Mouse (Mus musculus): ENCODE data around the gene Myl9. TPM values are rescaled to one million over a fixed set of nuclear protein-coding genes. Genes with fewer than 3 reads are reported as not detected.

The Myl9 gene
- polyA plus RNA-seq, 1 experiment = 9.4 TPM

DNA sequence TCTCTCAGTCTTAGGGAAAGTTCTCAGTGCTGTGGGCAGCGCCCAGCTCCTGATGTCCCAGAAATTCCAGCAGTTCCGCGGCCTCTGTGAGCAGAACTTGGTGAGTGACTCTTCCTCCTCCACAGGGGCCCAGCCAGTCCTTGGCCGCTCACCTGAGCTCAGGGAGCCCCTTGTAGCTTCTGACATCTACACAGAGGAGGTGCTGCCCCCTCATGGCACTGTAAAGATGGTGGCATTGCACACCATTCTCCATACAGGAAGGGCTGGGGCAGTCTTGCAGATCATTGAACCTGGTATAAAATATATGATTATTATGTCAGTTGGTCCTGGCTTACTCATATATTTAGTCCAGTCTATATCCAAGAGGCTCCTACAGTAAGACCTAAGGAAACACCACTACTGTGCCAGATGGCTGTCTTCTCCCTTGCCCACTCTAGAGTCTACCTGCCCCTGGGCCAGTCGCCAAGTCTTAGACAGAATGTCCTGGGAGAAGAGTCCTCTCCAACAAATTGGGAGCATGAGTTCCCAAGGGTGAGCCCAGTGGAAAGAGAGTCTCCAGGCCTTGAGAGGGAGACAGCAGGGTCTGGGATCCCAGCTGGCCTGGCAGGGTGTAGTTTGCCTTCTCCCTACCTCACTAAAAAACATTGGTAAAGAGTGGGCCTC lies 14.2 kb upstream of the Myl9 start:
- Histone ChIP-seq H3K9me3 (replicated peaks; ENCODE audit: control insufficient read depth, insufficient read depth, low read length, poor library complexity, severe bottlenecking) (peaks cover 19% of the 10 kb centered on the region), H3K4me1 (ENCODE audit: control insufficient read depth, insufficient read depth, low read length) (no peaks in the 10 kb centered on the region), H3K36me3 (ENCODE audit: control insufficient read depth, insufficient read depth, low read length, poor library complexity, severe bottlenecking) (peaks cover 21% of the 10 kb centered on the region), H3K9ac (ENCODE audit: low read depth, poor library complexity, severe bottlenecking) (no peak overlapping the region), H3K4me3 (ENCODE audit: low read depth, low read length) (no peak overlapping the region), H3K27me3 (ENCODE audit: control insufficient read depth, insufficient read depth, low read length, poor library complexity, severe bottlenecking) (no peaks in the 10 kb centered on the region), H3K27ac (ENCODE audit: insufficient read depth, low read length) (no peak overlapping the region)
- TF ChIP-seq EP300 (IDR thresholded peaks at IDR 0.05; ENCODE audit: insufficient read depth, low read depth, low read length) = no peak
- TF ChIP-seq CTCF (IDR thresholded peaks at IDR 0.05; ENCODE audit: low read depth, low read length) = no peak
- TF ChIP-seq POLR2A (IDR thresholded peaks at IDR 0.05; ENCODE audit: insufficient read depth, low read length) = no peak

DNA sequence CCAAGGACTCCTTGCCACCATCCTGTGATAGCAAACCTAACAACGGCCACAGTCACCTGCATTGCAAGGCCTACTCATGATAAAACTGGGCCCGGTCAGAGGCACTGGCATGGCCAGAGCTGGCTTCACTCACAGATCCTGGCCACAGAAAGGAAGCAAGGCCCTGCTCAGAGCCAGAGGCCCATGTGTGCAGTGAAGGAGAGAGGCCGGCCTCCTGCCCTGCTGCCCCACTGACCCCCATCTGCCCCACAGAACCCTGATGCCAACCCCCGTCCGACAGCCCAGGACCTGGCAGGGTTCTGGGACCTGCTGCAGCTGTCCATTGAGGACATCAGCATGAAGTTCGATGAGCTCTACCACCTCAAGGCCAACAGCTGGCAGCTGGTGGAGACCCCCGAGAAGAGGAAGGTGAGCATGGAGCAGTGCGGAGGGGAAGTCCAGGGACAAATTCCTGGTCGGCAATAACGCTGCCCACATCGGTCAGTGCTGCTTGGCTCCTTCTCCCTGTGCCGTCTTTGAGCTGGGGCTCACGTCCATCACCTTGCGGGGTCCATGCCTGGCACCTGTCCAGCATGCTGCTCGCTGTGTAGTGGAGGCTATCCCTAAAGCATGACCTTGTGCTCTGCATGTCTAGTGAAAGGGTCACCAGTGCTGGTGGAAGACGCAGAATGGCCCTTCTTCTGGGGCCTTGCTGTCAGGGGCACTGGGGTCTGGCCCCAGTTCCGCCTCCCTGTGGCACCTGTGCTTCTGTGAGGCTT lies 13.5 kb upstream of the Myl9 start:
- Histone ChIP-seq H3K9me3 (replicated peaks; ENCODE audit: control insufficient read depth, insufficient read depth, low read length, poor library complexity, severe bottlenecking) (peaks cover 19% of the 10 kb centered on the region), H3K9ac (ENCODE audit: low read depth, poor library complexity, severe bottlenecking) (no peak overlapping the region), H3K4me3 (ENCODE audit: low read depth, low read length) (no peak overlapping the region), H3K4me1 (ENCODE audit: control insufficient read depth, insufficient read depth, low read length) (no peaks in the 10 kb centered on the region), H3K27ac (ENCODE audit: insufficient read depth, low read length) (no peak overlapping the region), H3K27me3 (ENCODE audit: control insufficient read depth, insufficient read depth, low read length, poor library complexity, severe bottlenecking) (no peaks in the 10 kb centered on the region), H3K36me3 (ENCODE audit: control insufficient read depth, insufficient read depth, low read length, poor library complexity, severe bottlenecking) (peaks cover 16% of the 10 kb centered on the region)
- TF ChIP-seq POLR2A (IDR thresholded peaks at IDR 0.05; ENCODE audit: insufficient read depth, low read length) = no peak
- TF ChIP-seq CTCF (IDR thresholded peaks at IDR 0.05; ENCODE audit: low read depth, low read length) = no peak

DNA sequence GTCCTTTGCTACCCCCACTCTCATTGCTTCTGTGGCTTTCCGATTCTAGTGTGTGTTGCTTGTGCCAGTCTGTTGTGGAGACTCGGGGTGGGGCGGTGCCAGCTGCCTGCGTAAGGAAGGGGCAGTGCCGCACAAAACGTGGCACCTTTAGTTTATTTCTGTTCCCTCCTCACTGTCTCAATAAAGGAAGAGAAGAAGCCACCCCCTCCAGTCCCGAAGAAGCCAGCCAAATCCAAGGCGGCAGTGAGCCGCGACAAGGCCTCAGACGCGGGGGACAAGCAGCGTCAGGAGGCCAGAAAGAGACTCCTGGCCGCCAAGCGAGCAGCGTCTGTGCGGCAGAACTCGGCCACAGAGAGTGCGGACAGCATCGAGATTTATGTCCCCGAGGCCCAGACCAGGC lies 12.7 kb upstream of the Myl9 start:
- no peak overlapping the region for H3K4me3 ChIP-seq (ENCODE audit: low read depth, low read length)
- TF ChIP-seq POLR2A (IDR thresholded peaks at IDR 0.05; ENCODE audit: insufficient read depth, low read length) (no peak), CTCF (IDR thresholded peaks at IDR 0.05; ENCODE audit: low read depth, low read length) (no peak), EP300 (IDR thresholded peaks at IDR 0.05; ENCODE audit: insufficient read depth, low read depth, low read length) (no peak)

DNA sequence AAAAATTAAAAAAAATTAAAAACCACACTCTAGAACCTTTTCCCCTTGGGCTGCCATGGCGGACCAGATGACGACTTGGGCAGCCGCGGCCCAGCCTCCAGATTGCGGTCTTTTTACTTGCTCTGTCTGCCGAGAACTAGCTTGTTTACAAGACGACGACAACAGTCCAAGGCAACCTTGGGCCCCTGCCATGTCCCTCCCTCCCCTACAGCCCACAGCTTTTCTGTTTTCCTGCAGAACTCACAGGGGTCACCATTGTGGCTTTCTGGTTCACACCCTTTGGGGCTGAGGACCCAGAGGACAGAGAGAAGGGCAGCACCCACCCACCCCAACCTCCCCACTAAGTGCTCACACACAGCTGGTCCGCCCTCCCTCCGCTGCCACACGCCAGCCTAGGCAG lies 12.1 kb upstream of the Myl9 start:
- Histone ChIP-seq H3K27ac (ENCODE audit: insufficient read depth, low read length) (no peak overlapping the region), H3K36me3 (ENCODE audit: control insufficient read depth, insufficient read depth, low read length, poor library complexity, severe bottlenecking) (peaks cover 16% of the 10 kb centered on the region)

More for the DNA sequence above, 12.7 kb upstream of the Myl9 start:
- Histone ChIP-seq H3K9ac (ENCODE audit: low read depth, poor library complexity, severe bottlenecking) (no peak overlapping the region), H3K4me1 (ENCODE audit: control insufficient read depth, insufficient read depth, low read length) (no peaks in the 10 kb centered on the region), H3K9me3 (replicated peaks; ENCODE audit: control insufficient read depth, insufficient read depth, low read length, poor library complexity, severe bottlenecking) (peaks cover 19% of the 10 kb centered on the region), H3K27ac (ENCODE audit: insufficient read depth, low read length) (no peak overlapping the region), H3K36me3 (ENCODE audit: control insufficient read depth, insufficient read depth, low read length, poor library complexity, severe bottlenecking) (peaks cover 16% of the 10 kb centered on the region), H3K27me3 (ENCODE audit: control insufficient read depth, insufficient read depth, low read length, poor library complexity, severe bottlenecking) (no peaks in the 10 kb centered on the region)

DNA sequence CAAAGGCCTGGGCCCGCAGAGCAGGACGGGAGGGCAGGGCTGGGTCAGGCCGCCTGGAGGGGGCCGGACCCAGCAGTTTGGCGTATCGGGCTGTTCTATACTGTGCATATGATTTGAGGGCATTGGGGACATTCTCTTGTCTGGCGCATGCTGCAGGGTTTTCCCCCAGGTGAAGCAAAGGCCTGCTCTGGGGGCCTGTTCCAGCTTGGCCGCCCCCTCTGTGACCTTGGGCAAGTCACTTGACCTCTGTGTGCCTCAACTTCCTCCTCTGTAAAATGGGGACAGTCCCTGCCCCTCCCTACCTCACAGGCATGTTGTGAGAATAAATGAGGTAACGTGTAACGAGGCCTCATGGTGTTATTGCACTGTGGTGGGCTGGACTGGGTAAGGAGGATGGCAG lies 11.2 kb upstream of the Myl9 start:
- TF ChIP-seq CTCF (IDR thresholded peaks at IDR 0.05; ENCODE audit: low read depth, low read length) = no peak
- TF ChIP-seq EP300 (IDR thresholded peaks at IDR 0.05; ENCODE audit: insufficient read depth, low read depth, low read length) = 0 out of 2 replicates have a peak, but pooled peaks have one; percentile 3
- no peak for TF ChIP-seq POLR2A (IDR thresholded peaks at IDR 0.05; ENCODE audit: insufficient read depth, low read length)
- no peak overlapping the region for H3K4me3 ChIP-seq (ENCODE audit: low read depth, low read length)
- no peaks in the 10 kb centered on the region for H3K27me3 ChIP-seq (ENCODE audit: control insufficient read depth, insufficient read depth, low read length, poor library complexity, severe bottlenecking)
- peaks cover 16% of the 10 kb centered on the region for H3K36me3 ChIP-seq (ENCODE audit: control insufficient read depth, insufficient read depth, low read length, poor library complexity, severe bottlenecking)
- H3K27ac ChIP-seq (ENCODE audit: insufficient read depth, low read length) = no peak overlapping the region
- H3K9ac ChIP-seq (ENCODE audit: low read depth, poor library complexity, severe bottlenecking) = no peak overlapping the region
- H3K4me1 ChIP-seq (ENCODE audit: control insufficient read depth, insufficient read depth, low read length) = no peaks in the 10 kb centered on the region
- H3K9me3 ChIP-seq (replicated peaks; ENCODE audit: control insufficient read depth, insufficient read depth, low read length, poor library complexity, severe bottlenecking) = peaks cover 19% of the 10 kb centered on the region

More for the DNA sequence above, 12.1 kb upstream of the Myl9 start:
- H3K27me3 ChIP-seq (ENCODE audit: control insufficient read depth, insufficient read depth, low read length, poor library complexity, severe bottlenecking) = no peaks in the 10 kb centered on the region
- TF ChIP-seq CTCF (IDR thresholded peaks at IDR 0.05; ENCODE audit: low read depth, low read length) = no peak
- no peak for TF ChIP-seq EP300 (IDR thresholded peaks at IDR 0.05; ENCODE audit: insufficient read depth, low read depth, low read length)
- no peak for TF ChIP-seq POLR2A (IDR thresholded peaks at IDR 0.05; ENCODE audit: insufficient read depth, low read length)
- H3K9ac ChIP-seq (ENCODE audit: low read depth, poor library complexity, severe bottlenecking) = no peak overlapping the region
- no peaks in the 10 kb centered on the region for H3K4me1 ChIP-seq (ENCODE audit: control insufficient read depth, insufficient read depth, low read length)
- no peak overlapping the region for H3K4me3 ChIP-seq (ENCODE audit: low read depth, low read length)
- H3K9me3 ChIP-seq (replicated peaks; ENCODE audit: control insufficient read depth, insufficient read depth, low read length, poor library complexity, severe bottlenecking) = peaks cover 19% of the 10 kb centered on the region

DNA sequence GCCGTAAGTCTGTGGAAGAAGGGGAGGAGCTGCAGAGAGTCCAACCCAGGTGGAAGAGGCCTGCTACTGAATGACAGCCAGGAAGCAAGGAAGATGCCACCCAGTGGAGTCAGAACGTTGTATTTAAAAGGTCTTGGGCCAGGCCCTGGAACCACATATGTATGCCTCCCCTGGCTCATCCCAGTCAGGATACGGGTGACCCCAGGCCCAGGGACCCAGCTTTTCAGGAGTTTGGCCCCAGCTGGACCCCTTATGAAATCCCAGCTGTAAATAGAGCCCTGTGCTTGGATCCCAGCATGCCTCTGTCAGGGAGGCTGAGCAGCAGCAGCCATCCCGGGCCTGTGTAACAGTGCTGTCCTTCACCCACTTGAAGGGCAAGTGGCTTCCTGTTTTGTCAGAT lies 10.5 kb upstream of the Myl9 start:
- peaks cover 19% of the 10 kb centered on the region for H3K9me3 ChIP-seq (replicated peaks; ENCODE audit: control insufficient read depth, insufficient read depth, low read length, poor library complexity, severe bottlenecking)
- H3K4me3 ChIP-seq (ENCODE audit: low read depth, low read length) = no peak overlapping the region
- TF ChIP-seq EP300 (IDR thresholded peaks at IDR 0.05; ENCODE audit: insufficient read depth, low read depth, low read length) = no peak
- TF ChIP-seq POLR2A (IDR thresholded peaks at IDR 0.05; ENCODE audit: insufficient read depth, low read length) = no peak
- no peak for TF ChIP-seq CTCF (IDR thresholded peaks at IDR 0.05; ENCODE audit: low read depth, low read length)
- no peaks in the 10 kb centered on the region for H3K4me1 ChIP-seq (ENCODE audit: control insufficient read depth, insufficient read depth, low read length)
- H3K36me3 ChIP-seq (ENCODE audit: control insufficient read depth, insufficient read depth, low read length, poor library complexity, severe bottlenecking) = peaks cover 16% of the 10 kb centered on the region
- H3K27ac ChIP-seq (ENCODE audit: insufficient read depth, low read length) = no peak overlapping the region
- no peaks in the 10 kb centered on the region for H3K27me3 ChIP-seq (ENCODE audit: control insufficient read depth, insufficient read depth, low read length, poor library complexity, severe bottlenecking)
- no peak overlapping the region for H3K9ac ChIP-seq (ENCODE audit: low read depth, poor library complexity, severe bottlenecking)
